Mouse (Mus musculus): Measurements from ENCODE around the gene Brd2.

DNA sequence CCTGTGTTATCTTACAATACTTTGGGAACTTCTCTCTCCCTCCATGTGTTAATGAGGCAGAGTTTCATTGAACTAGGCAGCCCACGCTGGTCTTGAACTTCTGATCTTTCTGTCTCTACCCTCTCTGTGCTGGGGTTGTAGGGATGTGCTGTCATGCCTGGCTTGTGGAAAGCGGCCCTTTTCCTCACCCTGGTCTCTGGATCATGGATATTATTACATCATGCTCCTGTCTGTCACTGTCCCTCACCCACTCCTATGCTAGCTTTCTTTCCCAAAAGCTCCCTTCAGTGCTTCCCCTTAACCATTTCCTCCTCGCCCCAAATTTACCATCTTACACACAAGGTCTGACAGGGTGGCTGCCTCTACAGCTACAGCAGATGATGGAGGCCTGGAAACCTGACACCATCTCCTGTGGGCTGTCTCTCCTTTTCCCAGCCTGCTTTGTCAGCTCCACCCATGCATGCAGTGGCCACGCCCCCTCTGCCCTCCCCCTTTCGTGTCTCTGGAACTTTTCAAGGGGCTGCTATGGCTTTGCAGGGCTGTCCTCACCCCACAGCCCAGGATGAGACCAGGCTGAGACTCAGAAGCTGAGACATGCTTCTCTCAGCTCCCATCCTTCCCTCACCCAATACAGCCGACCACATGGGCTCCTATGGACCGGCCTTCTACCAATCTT, 29.1 kb downstream of the Brd2 start:
- TF ChIP-seq CTCF (IDR thresholded peaks at IDR 0.05; ENCODE audit: low read depth) (no peak), EP300 (IDR thresholded peaks at IDR 0.05; ENCODE audit: low read depth) (no peak)
